Mouse (Mus musculus) liver, embryonic 11.5 days (tissue): Measurements from ENCODE around the gene Cdc42ep1. TPM values are rescaled to one million over a fixed set of nuclear protein-coding genes. Genes with fewer than 3 reads are reported as not detected.
"Not testable (repeated sequence)": the region's sequence is repeated elsewhere in the genome, so short reads cannot be mapped to it uniquely, and the experiment has no call there.

ENCODE experiments used
- ATAC-seq: fragments of 200-750 bp; cut with Nextera tagmentation; replicated peaks from 2 replicates; pipeline ENCODE4 v1.8.0; 2017; ENCODE audit warnings: moderate number of reproducible peaks, mild to moderate bottlenecking, moderate TSS enrichment, moderate library complexity; ENCODE audit not compliant: low FRiP score
- DNase-seq: peaks from one replicate; pipeline ENCODE4 v3.0.0-alpha.2; 2017; ENCODE audit warnings: low spot score
- H3K27ac ChIP-seq: fragments of 300-500 bp; sonication (generic); 2 replicates; pipeline ENCODE4 v1.5.1; 2014; ENCODE audit warnings: mild to moderate bottlenecking, low read depth, low read length, control low read depth
- H3K27me3 ChIP-seq: fragments of 300-500 bp; sonication (generic); replicated peaks from 2 replicates; pipeline ENCODE4 v1.6.1; 2014; ENCODE audit warnings: low read length, mixed read lengths; ENCODE audit not compliant: control insufficient read depth, insufficient read depth
- H3K36me3 ChIP-seq: fragments of 300-500 bp; sonication (generic); 2 replicates; pipeline ENCODE4 v1.6.1; 2014; ENCODE audit warnings: mild to moderate bottlenecking, low read length, moderate library complexity, mixed read lengths; ENCODE audit not compliant: control insufficient read depth, insufficient read depth
- H3K4me1 ChIP-seq: fragments of 300-500 bp; sonication (generic); replicated peaks from 2 replicates; pipeline ENCODE4 v1.6.1; 2014; ENCODE audit warnings: low read length, mixed read lengths; ENCODE audit not compliant: control insufficient read depth, insufficient read depth
- H3K4me2 ChIP-seq: fragments of 300-500 bp; sonication (generic); 2 replicates; pipeline ENCODE4 v1.6.1; 2014; ENCODE audit warnings: mild to moderate bottlenecking, control low read depth, moderate library complexity
- H3K4me3 ChIP-seq: fragments of 300-500 bp; sonication (generic); 2 replicates; pipeline ENCODE4 v1.5.1; 2014; ENCODE audit warnings: low read depth, low read length, control low read depth
- H3K9ac ChIP-seq: fragments of 300-500 bp; sonication (generic); 2 replicates; pipeline ENCODE4 v1.6.1; 2014; ENCODE audit warnings: low read depth, low read length, control low read depth
- H3K9me3 ChIP-seq: fragments of 300-500 bp; sonication (generic); 2 replicates; pipeline ENCODE4 v1.6.1; 2016; ENCODE audit warnings: low read length, inconsistent platforms, mixed read lengths; ENCODE audit not compliant: control insufficient read depth
- WGBS: fragments of 180-500 bp; shearing (Covaris S2); extraction: QIAGEN DNeasy Blood & Tissue Kit; methylation state at CpG from one replicate; pipeline ENCODE4 v1.1.7; 2014; 5-methylcytosine and 5-hydroxymethylcytosine counted together
- polyA plus RNA-seq: library from polyadenylated mRNA; unstranded; fragments of >200 nt; fragmentation: Nextera tagmentation; extraction: Ambion mirVana; gene quantifications from 2 replicates; pipeline ENCODE4 v1.2.1, GENCODE M21; 2014

Gene Cdc42ep1
- polyA plus RNA-seq, 1 experiment from 2014 or later, result 23.9 TPM

DNA sequence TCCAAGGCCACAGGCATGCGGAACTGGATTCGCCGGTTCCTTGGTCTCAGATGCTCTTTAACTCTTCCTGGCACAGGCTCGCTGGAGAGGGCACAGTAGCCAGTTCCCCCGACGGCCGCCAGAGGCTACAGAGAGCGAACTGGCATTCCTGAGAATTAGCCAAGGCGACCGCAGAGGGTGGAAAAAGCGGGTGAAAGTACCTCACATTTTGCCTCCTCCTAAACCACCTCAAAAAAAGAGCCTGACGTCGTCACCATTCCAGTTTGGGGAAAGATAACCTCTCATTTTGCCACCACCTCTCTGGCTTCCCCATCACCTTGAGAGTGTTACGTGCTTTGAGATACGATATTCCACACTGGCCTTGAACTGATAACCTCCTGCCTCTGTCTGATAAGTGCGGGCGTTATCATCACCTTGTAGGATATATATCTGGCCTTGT lies 33.9 kb downstream of the Cdc42ep1 start:
- ATAC-seq (peak; percentile 39), DNase-seq (peak; percentile 77)
- Histone ChIP-seq H3K9me3 (no peaks in the 10 kb centered on the region), H3K4me1 (peaks cover 21% of the 10 kb centered on the region), H3K27me3 (no peaks in the 10 kb centered on the region), H3K27ac (peak overlapping the region; percentile 95), H3K36me3 (peaks cover 4% of the 10 kb centered on the region; the same call in 1 of the 2 replicates), H3K9ac (peak overlapping the region; percentile 90), H3K4me3 (peak overlapping the region; percentile 67), H3K4me2 (peak overlapping the region; percentile 97)
- WGBS, result 2% methylated on average over 17 of the region's 17 CpGs

DNA sequence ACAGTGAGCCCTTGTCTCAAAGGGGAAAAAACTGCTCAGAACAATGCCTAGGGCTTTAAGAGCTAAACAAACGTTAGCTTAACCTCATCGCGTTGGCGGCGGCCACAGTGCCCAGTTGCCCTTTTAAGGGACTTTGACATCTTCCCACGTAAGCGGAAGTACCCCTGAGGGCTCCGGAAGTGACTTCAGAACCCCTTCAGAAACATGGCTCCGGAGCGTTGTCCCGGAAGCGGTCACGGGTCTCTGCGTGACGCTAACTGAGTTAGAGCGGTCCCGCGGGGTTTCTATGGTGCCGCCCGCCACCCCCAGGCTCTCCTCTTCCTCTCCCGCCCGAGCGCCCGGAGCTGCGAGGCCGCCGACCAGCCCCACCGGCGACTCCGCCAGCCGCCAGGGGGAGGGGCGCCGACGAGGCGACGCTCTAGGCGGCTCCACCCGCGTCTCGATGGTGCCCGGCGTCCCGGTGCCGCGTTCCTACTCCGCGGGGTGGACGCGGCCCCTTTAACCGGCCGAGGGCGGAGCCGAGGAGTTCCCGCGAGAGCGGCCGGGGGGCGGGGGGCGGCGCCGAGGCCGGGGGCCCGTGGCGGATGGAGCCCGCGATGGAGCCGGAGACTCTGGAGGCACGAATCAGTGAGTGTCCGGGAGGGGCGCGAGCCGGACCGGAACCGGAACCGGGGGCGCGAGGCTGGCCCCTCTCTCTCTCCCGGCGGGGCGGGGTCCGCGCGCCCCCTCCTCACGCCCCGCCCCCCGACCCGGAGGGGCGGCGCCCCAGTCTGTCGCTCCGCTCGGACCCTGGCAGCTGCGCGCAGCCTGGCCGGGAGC lies 34.8 kb downstream of the Cdc42ep1 start, which contains the start of gene Gga1:
TSS of gene Gga1 (plus strand) at position 200 of the 819 bp plus-strand sequence.
- H3K27me3 ChIP-seq, result no peaks in the 10 kb centered on the region
- H3K9ac ChIP-seq, result peak within 1 kb of the TSS; percentile 90
- H3K4me1 ChIP-seq, result peaks cover 21% of the 10 kb centered on the region
- H3K36me3 ChIP-seq, result peaks cover 12% of the 10 kb centered on the region; the same call in 1 of the 2 replicates
- H3K4me2 ChIP-seq, result peak within 1 kb of the TSS; percentile 97
- peak within 1 kb of the TSS; percentile 67 for H3K4me3 ChIP-seq
- under 1% methylated on average over 83 of the region's 95 CpGs for WGBS
- DNase-seq (peak; percentile 94), ATAC-seq (peak; percentile 91)
- H3K9me3 ChIP-seq, result no peaks in the 10 kb centered on the region
- H3K27ac ChIP-seq, result peak within 1 kb of the TSS; percentile 95

DNA sequence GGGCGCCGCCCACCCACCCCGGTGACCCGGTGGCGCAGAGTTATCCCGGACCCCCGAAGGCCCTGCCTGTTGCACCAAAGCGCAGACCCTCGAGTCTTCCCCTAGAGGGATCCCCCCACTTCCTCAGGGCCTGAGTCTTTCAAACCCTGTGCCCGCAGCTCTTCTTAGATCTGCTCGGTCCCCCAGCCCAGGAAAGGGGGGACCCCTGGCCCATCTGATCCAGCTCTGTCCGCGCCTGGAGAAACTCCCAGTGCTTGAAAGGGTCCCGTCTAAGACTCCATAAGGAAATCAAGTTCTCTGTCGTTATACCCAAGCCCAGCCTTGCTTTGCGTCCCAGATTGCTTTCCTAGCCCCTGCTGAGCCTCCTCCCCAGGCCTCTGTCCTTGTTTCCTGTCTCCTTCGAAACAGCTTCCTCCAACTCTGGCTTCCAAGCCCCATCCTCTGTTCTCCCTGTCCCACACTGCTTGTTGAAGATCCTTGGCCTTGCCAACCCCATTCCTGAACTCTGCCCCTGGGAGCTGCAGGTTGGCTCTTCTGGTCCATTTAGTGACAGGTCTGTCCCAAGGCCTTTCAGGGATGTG lies 35.5 kb downstream of the Cdc42ep1 start:
- WGBS, result under 1% methylated on average over 17 of the region's 17 CpGs
- no peak; the same call in 1 of the 2 replicates for ATAC-seq

DNA sequence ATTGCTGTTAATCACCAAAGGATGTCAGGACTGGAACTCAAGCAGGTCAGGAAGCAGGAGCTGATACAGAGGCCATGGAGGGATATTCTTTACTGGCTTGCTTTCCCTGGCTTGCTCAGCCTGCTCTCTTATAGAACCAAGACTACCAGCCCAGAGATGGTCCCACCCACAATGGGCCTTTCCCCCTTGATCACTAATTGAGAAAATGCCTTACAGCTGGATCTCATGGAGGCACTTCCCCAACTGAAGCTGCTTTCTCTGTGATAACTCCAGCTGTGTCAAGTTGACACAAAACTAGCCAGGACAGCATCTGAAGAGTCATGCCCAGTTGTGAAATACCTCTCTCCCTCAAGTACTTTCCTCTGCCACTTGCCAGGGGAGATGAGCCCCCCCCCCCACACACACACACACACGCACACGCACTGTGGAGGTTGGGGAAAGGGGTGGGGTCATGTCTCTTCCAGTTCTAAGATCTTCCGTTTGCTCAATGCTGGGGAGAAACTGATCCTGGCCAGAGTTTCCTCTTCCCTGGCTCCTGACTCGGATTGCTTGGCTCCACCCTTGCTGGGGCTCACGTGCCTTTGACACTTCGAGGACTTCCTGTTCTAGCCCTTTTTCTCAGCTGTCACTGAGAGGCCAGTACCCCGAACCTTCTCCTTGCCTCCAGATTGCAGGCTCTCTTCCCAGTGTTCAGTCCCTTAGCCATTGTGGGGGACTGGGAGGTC lies 36.5 kb downstream of the Cdc42ep1 start:
- WGBS, result 31% methylated on average over 7 of the region's 7 CpGs

More for the DNA sequence above, 35.5 kb downstream of the Cdc42ep1 start:
- peaks cover 13% of the 10 kb centered on the region; the same call in 1 of the 2 replicates for H3K36me3 ChIP-seq
- no peaks in the 10 kb centered on the region for H3K27me3 ChIP-seq
- peak overlapping the region; percentile 97 for H3K4me2 ChIP-seq
- peak overlapping the region; percentile 67 for H3K4me3 ChIP-seq
- H3K9me3 ChIP-seq, result no peaks in the 10 kb centered on the region
- peak overlapping the region; percentile 90 for H3K9ac ChIP-seq
- peak overlapping the region; percentile 95 for H3K27ac ChIP-seq
- DNase-seq, result no peak
- H3K4me1 ChIP-seq, result peaks cover 21% of the 10 kb centered on the region

DNA sequence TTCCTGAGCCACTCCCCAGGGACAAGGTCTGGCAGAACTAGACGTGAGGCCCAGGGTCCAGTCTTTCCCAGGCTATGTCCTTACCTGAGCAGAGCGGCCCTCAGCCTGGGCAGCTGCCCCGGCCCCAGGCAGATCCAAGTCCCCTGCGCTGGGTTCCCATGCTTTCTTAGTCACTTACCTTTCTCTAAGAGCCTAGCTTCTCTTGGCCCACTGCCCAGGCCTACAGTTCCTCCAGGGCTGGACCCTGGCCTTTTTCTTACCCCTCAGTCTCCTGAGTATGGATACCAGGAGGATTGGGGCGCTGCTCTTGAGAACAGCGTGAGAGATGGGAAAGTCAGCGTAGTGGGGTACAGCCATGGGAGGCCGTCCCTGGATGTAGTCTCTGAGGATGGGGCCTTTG lies 38.0 kb downstream of the Cdc42ep1 start:
- H3K9ac ChIP-seq, result 0 out of 2 replicates have a peak overlapping the region, but pooled peaks have one; percentile 7
- DNase-seq, result no peak
- H3K27ac ChIP-seq, result no peak overlapping the region
- no peaks in the 10 kb centered on the region for H3K9me3 ChIP-seq
- H3K27me3 ChIP-seq, result no peaks in the 10 kb centered on the region
- H3K4me3 ChIP-seq, result no peak overlapping the region
- no peak overlapping the region for H3K4me2 ChIP-seq
- H3K36me3 ChIP-seq, result peaks cover 35% of the 10 kb centered on the region
- H3K4me1 ChIP-seq, result peaks cover 23% of the 10 kb centered on the region
- WGBS, result 96% methylated on average over 8 of the region's 8 CpGs
- ATAC-seq, result no peak

More for the DNA sequence above, 36.5 kb downstream of the Cdc42ep1 start:
- not testable (repeated sequence) for H3K27me3 ChIP-seq, ATAC-seq, DNase-seq, H3K9ac ChIP-seq, H3K4me3 ChIP-seq, H3K9me3 ChIP-seq
- Histone ChIP-seq H3K4me2 (peak overlapping the region; percentile 97), H3K36me3 (peaks cover 22% of the 10 kb centered on the region; the same call in 1 of the 2 replicates), H3K4me1 (peaks cover 23% of the 10 kb centered on the region), H3K27ac (0 out of 2 replicates have a peak overlapping the region, but pooled peaks have one; percentile 17)

DNA sequence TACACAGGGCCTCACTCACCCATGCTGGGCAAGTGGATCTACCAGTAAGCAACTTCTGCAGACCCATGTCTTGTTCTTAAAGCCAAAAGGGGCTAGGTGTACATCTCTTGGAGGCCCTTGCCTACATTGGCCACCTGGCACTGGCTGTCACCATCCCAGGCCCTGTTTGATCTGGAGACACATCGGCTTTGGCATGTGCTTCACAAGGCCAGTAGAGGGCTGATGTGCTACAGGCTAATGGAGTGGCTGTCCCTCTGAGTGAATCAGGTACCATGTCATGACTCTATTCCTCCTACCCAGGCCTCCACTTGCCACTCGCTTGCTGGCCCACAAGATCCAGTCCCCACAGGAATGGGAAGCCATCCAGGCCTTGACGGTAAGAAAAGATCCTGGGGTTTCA lies 39.4 kb downstream of the Cdc42ep1 start:
- H3K36me3 ChIP-seq, result peaks cover 43% of the 10 kb centered on the region

DNA sequence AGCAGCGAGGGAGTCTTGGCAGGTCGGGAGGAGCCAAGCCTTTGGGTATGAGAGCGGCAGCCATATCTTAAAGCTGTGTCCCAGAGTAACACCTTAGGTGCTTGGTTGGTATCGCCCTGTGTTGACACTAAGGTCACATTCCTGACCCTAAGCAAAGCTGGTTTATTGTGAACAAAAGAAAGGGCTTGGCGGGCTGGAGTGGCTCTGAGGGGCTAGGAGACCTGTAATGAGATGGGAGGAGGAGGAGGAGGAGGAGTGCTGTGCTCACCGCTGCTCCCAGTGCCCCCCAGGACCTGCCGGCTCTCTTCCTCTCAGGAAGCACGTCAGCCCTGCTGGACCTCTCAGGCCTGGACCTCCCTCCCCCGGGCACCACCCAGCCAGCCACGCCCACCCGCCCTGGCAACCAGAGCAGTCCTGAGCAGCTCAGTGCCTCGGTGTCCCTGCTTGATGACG lies 47.0 kb downstream of the Cdc42ep1 start:
- Histone ChIP-seq H3K4me2 (no peak overlapping the region), H3K9ac (peak overlapping the region; percentile 38; the same call in 1 of the 2 replicates), H3K27me3 (no peaks in the 10 kb centered on the region), H3K27ac (peak overlapping the region; percentile 8; the same call in 1 of the 2 replicates), H3K4me3 (no peak overlapping the region), H3K36me3 (peaks cover 30% of the 10 kb centered on the region), H3K4me1 (peaks cover 41% of the 10 kb centered on the region), H3K9me3 (no peaks in the 10 kb centered on the region)
- ATAC-seq, result peak; percentile 34; the same call in 1 of the 2 replicates
- DNase-seq, result no peak
- WGBS, result 34% methylated on average over 13 of the region's 13 CpGs

More for the DNA sequence above, 39.4 kb downstream of the Cdc42ep1 start:
- Histone ChIP-seq H3K4me2 (no peak overlapping the region), H3K4me3 (no peak overlapping the region), H3K27ac (no peak overlapping the region), H3K9ac (no peak overlapping the region), H3K9me3 (no peaks in the 10 kb centered on the region), H3K27me3 (no peaks in the 10 kb centered on the region), H3K4me1 (peaks cover 13% of the 10 kb centered on the region)
- ATAC-seq, result no peak
- whole genome bisulfite sequencing, result 83% methylated on average over 3 of the region's 3 CpGs
- DNase-seq, result no peak

DNA sequence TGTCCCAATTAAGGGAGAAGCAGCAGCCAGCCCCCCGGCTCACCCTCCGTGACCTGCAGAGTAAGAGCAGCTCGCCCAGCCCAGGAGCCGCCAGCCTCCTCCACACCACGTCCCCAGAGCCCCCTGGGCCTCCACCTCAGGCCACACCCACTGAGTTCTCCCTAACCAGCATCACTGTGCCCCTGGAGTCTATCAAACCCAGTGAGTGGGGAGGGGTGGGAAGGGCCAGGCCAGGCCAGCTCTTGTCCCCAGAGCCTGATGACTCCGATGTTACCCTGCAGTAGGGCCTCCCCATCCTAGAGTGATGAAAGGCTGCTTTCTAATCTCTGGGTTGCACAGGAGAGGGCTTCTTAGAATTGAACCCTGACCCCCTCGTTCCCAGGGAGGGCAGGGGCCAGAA lies 50.0 kb downstream of the Cdc42ep1 start:
- H3K27ac ChIP-seq, result peak overlapping the region; percentile 50
- peaks cover 71% of the 10 kb centered on the region for H3K4me1 ChIP-seq
- H3K4me2 ChIP-seq, result peak overlapping the region; percentile 15
- peak overlapping the region; percentile 13; the same call in 1 of the 2 replicates for H3K4me3 ChIP-seq
- no peaks in the 10 kb centered on the region for H3K9me3 ChIP-seq
- peak; percentile 57 for ATAC-seq
- H3K36me3 ChIP-seq, result peaks cover 13% of the 10 kb centered on the region; the same call in 1 of the 2 replicates
- WGBS, result 44% methylated on average over 7 of the region's 7 CpGs
- no peak for DNase-seq
- H3K27me3 ChIP-seq, result no peaks in the 10 kb centered on the region
- peak overlapping the region; percentile 31 for H3K9ac ChIP-seq
